Comparison of ENCODE assay signal across 8 mouse cellular contexts in the genomic region with DNA sequence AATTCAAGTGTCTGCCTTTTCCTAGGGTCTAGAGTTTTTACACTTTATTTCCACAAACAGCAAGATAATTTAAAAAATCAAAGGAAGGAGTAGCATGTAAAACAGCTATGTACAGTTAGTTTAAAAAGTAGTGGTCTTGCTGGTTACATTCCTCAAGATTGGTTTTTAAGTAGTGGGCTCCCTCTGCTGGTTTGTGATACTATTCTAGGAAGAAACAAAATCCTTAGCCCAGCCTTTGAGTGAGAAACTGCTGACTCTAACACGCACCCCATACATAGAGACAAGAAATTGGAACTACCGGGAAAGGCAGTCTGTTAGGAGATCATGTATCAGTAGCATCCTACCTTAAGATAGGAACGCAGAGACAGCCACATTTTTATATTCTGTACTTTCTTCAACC.
DNase-seq lines count a peak whose midpoint lies in the region; ATAC-seq and TF ChIP-seq lines count a peak whose summit lies in the region.
"Had no signal": no experiment of that assay in that cellular context is flagged by ENCODE, and none has a peak within 500 bp of the region (broad histone marks: within the 10 kb centered on the region; RNA-seq: fewer than 3 reads in every experiment).

No protein-coding gene starts in this region.

- no peak overlapping the region for H3K9ac ChIP-seq in kidney, embryonic 15.5 days
- H3K9ac ChIP-seq in hindbrain, postnatal 0 days (replicated peaks; ENCODE audit: low read length): no peak overlapping the region
- H3K9ac ChIP-seq: liver, embryonic 13.5 days had no signal

- H3K4me2 ChIP-seq in kidney, embryonic 15.5 days: no peak overlapping the region
- no peak overlapping the region for H3K4me2 ChIP-seq in hindbrain, postnatal 0 days (ENCODE audit: low read depth, low read length)
- H3K4me2 ChIP-seq: liver, embryonic 13.5 days had no signal

- DNase-seq in kidney, adult 2 months: peak; percentile 24
- DNase-seq in A20 (ENCODE audit: low read depth, low spot score) (peak; percentile 45), ES-CJ7 (ENCODE audit: low read depth, low spot score) (peak; percentile 68)
- peak; percentile 82 for DNase-seq in hindbrain, postnatal 0 days (ENCODE audit: low spot score)
- DNase-seq in thymus, postnatal 25 days: peak; percentile 15
- no peak for DNase-seq in right cerebral cortex, postnatal 14 days
- DNase-seq: liver, embryonic 13.5 days had no signal

- H3K27me3 ChIP-seq in kidney, adult 2 months (replicated peaks; ENCODE audit: control insufficient read depth, insufficient read depth, low read length): no peaks in the 10 kb centered on the region
- H3K27me3 ChIP-seq in kidney, embryonic 15.5 days: no peaks in the 10 kb centered on the region
- no peaks in the 10 kb centered on the region for H3K27me3 ChIP-seq in hindbrain, postnatal 0 days (ENCODE audit: insufficient read depth, low read length)
- H3K27me3 ChIP-seq: liver, embryonic 13.5 days had no signal

- H3K4me3 ChIP-seq in kidney, adult 2 months (ENCODE audit: insufficient read depth, low read depth, low read length): no peak overlapping the region
- H3K4me3 ChIP-seq in kidney, embryonic 15.5 days (replicated peaks): no peak overlapping the region
- H3K4me3 ChIP-seq in hindbrain, postnatal 0 days (ENCODE audit: low read length): no peak overlapping the region
- H3K4me3 ChIP-seq: liver, embryonic 13.5 days had no signal

- H3K9me3 ChIP-seq in kidney, embryonic 15.5 days (replicated peaks): no peaks in the 10 kb centered on the region
- H3K9me3 ChIP-seq in hindbrain, postnatal 0 days (ENCODE audit: low read length): no peaks in the 10 kb centered on the region
- H3K9me3 ChIP-seq: liver, embryonic 13.5 days had no signal

- no peaks in the 10 kb centered on the region for H3K4me1 ChIP-seq in kidney, adult 2 months (ENCODE audit: control insufficient read depth, insufficient read depth, low read length)
- H3K4me1 ChIP-seq in kidney, embryonic 15.5 days: no peaks in the 10 kb centered on the region
- H3K4me1 ChIP-seq in hindbrain, postnatal 0 days (ENCODE audit: insufficient read depth, low read length): no peaks in the 10 kb centered on the region

- TF ChIP-seq POLR2A in kidney, adult 2 months (IDR thresholded peaks at IDR 0.05; ENCODE audit: low read depth, low read length): no peak

- no peak for ATAC-seq in kidney, embryonic 15.5 days (replicated peaks; ENCODE audit: low FRiP score)
- ATAC-seq in hindbrain, postnatal 0 days: no peak

- no peak overlapping the region for H3K27ac ChIP-seq in kidney, adult 2 months (ENCODE audit: insufficient read depth, low read depth, low read length)
- no peak overlapping the region for H3K27ac ChIP-seq in kidney, embryonic 15.5 days
- H3K27ac ChIP-seq in hindbrain, postnatal 0 days: no peak overlapping the region
- H3K27ac ChIP-seq: liver, embryonic 13.5 days had no signal

- H3K36me3 ChIP-seq in kidney, adult 2 months (ENCODE audit: control insufficient read depth, insufficient read depth, low read length): 0 out of 2 replicates have a peak, but pooled peaks cover 2% of the 10 kb centered on the region
- H3K36me3 ChIP-seq in kidney, embryonic 15.5 days: peaks cover 24% of the 10 kb centered on the region
- H3K36me3 ChIP-seq in hindbrain, postnatal 0 days (ENCODE audit: insufficient read depth, low read length): peaks cover 6% of the 10 kb centered on the region; the same call in 1 of the 2 replicates

- TF ChIP-seq CTCF in kidney, adult 2 months (conservative IDR thresholded peaks at IDR 0.05; ENCODE audit: insufficient read depth, insufficient read length, low read depth, low read length): no peak
- TF ChIP-seq CTCF in hindbrain, postnatal 0 days (IDR thresholded peaks at IDR 0.05; ENCODE audit: low read depth): peak; percentile 74

- WGBS in kidney, adult 2 months: 49% methylated on average over 3 of the region's 3 CpGs
- 59% methylated on average over 3 of the region's 3 CpGs for WGBS in kidney, embryonic 15.5 days
- 44% methylated on average over 3 of the region's 3 CpGs for WGBS in hindbrain, postnatal 0 days
